16 mouse cellular contexts compared by ENCODE assay signal in genomic region chr12:106226276-106226675, GRCm38 (mm10).
DNase-seq lines count a peak whose midpoint lies in the region; ATAC-seq lines count a peak whose summit lies in the region.
"Had no signal": no experiment of that assay in that cellular context is flagged by ENCODE, and none has a peak within 500 bp of the region (broad histone marks: within the 10 kb centered on the region; RNA-seq: fewer than 3 reads in every experiment).

No protein-coding gene starts in this region.

- 27% methylated on average over 7 of the region's 7 CpGs for WGBS in neural tube, embryonic 15.5 days
- 33% methylated on average over 6 of the region's 7 CpGs for WGBS in limb, embryonic 11.5 days

- H3K4me3 ChIP-seq in neural tube, embryonic 15.5 days (replicated peaks), result no peak overlapping the region
- H3K4me3 ChIP-seq in limb, embryonic 11.5 days (ENCODE audit: low read depth, low read length), result no peak overlapping the region
- H3K4me3 ChIP-seq: erythroblast, embryonic 14.5 days had no signal

- ATAC-seq in neural tube, embryonic 15.5 days (ENCODE audit: low FRiP score), result no peak
- ATAC-seq in limb, embryonic 11.5 days (ENCODE audit: insufficient number of reproducible peaks, low FRiP score, low TSS enrichment, low read depth), result peak; percentile 77
- ATAC-seq: Patski had no signal

- H3K4me1 ChIP-seq in neural tube, embryonic 15.5 days, result peaks cover 29% of the 10 kb centered on the region
- H3K4me1 ChIP-seq in limb, embryonic 11.5 days (ENCODE audit: control insufficient read depth, insufficient read depth, low read length), result peaks cover 3% of the 10 kb centered on the region; the same call in 1 of the 2 replicates

- no peaks in the 10 kb centered on the region for H3K36me3 ChIP-seq in neural tube, embryonic 15.5 days
- no peaks in the 10 kb centered on the region for H3K36me3 ChIP-seq in limb, embryonic 11.5 days (ENCODE audit: control insufficient read depth, insufficient read depth, low read length)
- H3K36me3 ChIP-seq: heart, embryonic 12.5 days had no signal

- H3K27ac ChIP-seq in neural tube, embryonic 15.5 days (replicated peaks), result no peak overlapping the region
- H3K27ac ChIP-seq in limb, embryonic 11.5 days (replicated peaks; ENCODE audit: low read depth, low read length), result no peak overlapping the region
- H3K27ac ChIP-seq: gastrocnemius, adult 2 months had no signal

- no peak overlapping the region for H3K4me2 ChIP-seq in neural tube, embryonic 15.5 days
- H3K4me2 ChIP-seq in limb, embryonic 11.5 days (ENCODE audit: low read depth, severe bottlenecking), result no peak overlapping the region

- no peak overlapping the region for H3K9ac ChIP-seq in neural tube, embryonic 15.5 days (replicated peaks)
- H3K9ac ChIP-seq in limb, embryonic 11.5 days (ENCODE audit: low read length), result no peak overlapping the region
- H3K9ac ChIP-seq: heart, embryonic 12.5 days had no signal

- no peaks in the 10 kb centered on the region for H3K27me3 ChIP-seq in neural tube, embryonic 15.5 days (replicated peaks)
- H3K27me3 ChIP-seq in limb, embryonic 11.5 days (ENCODE audit: control insufficient read depth, insufficient read depth, low read length), result no peaks in the 10 kb centered on the region
- H3K27me3 ChIP-seq: CH12.LX, Patski had no signal

- no peaks in the 10 kb centered on the region for H3K9me3 ChIP-seq in neural tube, embryonic 15.5 days (replicated peaks)
- no peaks in the 10 kb centered on the region for H3K9me3 ChIP-seq in limb, embryonic 11.5 days (ENCODE audit: control insufficient read depth, low read length)

- DNase-seq in embryo, embryonic 10 days (ENCODE audit: low spot score), result peak; percentile 52
- DNase-seq in embryo, embryonic 9.5 days (ENCODE audit: extremely low spot score), result no peak
- DNase-seq in neural tube, embryonic 10.5 days (ENCODE audit: extremely low spot score, low spot score), result peak; percentile 24
- peak; percentile 53 for DNase-seq in limb, embryonic 11.5 days (ENCODE audit: low spot score)
- peak; percentile 37 for DNase-seq in retina, postnatal 1 day
- no peak for DNase-seq in adrenal gland, postnatal 4 days (ENCODE audit: low spot score in 2 of 2)
- DNase-seq in cerebellum, postnatal 14 days, result no peak
- DNase-seq: adrenal gland, adult 2 months; cerebellum, adult 9-11 months; gastrocnemius, adult 2 months; layer of hippocampus, adult 9-11 months had no signal

Comparison
In these comparisons a context has a peak if more than half of its experiments do, and no peak if none do; other contexts are left out.
1. DNase-seq: peak in embryo, embryonic 10 days (single experiment), neural tube, embryonic 10.5 days (single experiment), limb, embryonic 11.5 days (single experiment) and retina, postnatal 1 day (single experiment); none in embryo, embryonic 9.5 days (single experiment), adrenal gland, postnatal 4 days (0 of 2) and cerebellum, postnatal 14 days (0 of 2).